Mouse (Mus musculus) lung, embryonic 14.5 days (tissue): ENCODE measurements around the gene Agbl4. TPM values are rescaled to one million over a fixed set of nuclear protein-coding genes. Genes with fewer than 3 reads are reported as not detected.
A peak's percentile ranks its signal among the peaks of the same experiment; 100 is the strongest.

Experiments used
- ATAC-seq: fragments of 200-750 bp; cut with Nextera tagmentation; 2 replicates; pipeline ENCODE4 v1.8.0; 2017; ENCODE audit warnings: mild to moderate bottlenecking, moderate TSS enrichment, moderate library complexity; ENCODE audit not compliant: insufficient read depth
- DNase-seq: peaks from one replicate; pipeline ENCODE4 v3.0.0-alpha.2; 2015
- H3K27ac ChIP-seq: fragments of 300-500 bp; sonication (generic); 2 replicates; pipeline ENCODE4 v1.5.1; 2014; ENCODE audit warnings: low read depth, mild to moderate bottlenecking, moderate library complexity
- H3K27me3 ChIP-seq: fragments of 300-500 bp; sonication (generic); 2 replicates; pipeline ENCODE4 v1.6.1; 2014; ENCODE audit warnings: low read length, control low read depth; ENCODE audit not compliant: insufficient read depth
- H3K36me3 ChIP-seq: fragments of 300-500 bp; sonication (generic); 2 replicates; pipeline ENCODE4 v1.6.1; 2014; ENCODE audit warnings: control low read depth; ENCODE audit not compliant: insufficient read depth
- H3K4me1 ChIP-seq: fragments of 300-500 bp; sonication (generic); 2 replicates; pipeline ENCODE4 v1.6.1; 2014; ENCODE audit warnings: antibody characterized with exemption, control low read depth; ENCODE audit not compliant: insufficient read depth
- H3K4me2 ChIP-seq: fragments of 300-500 bp; sonication (generic); 2 replicates; pipeline ENCODE4 v1.6.1; 2014; ENCODE audit warnings: mild to moderate bottlenecking
- H3K4me3 ChIP-seq: fragments of 300-500 bp; sonication (generic); 2 replicates; pipeline ENCODE4 v1.5.1; 2014; ENCODE audit warnings: low read depth, low read length
- H3K9ac ChIP-seq: fragments of 300-500 bp; sonication (generic); 2 replicates; pipeline ENCODE4 v1.6.1; 2014
- H3K9me3 ChIP-seq: fragments of 300-500 bp; sonication (generic); 2 replicates; pipeline ENCODE4 v1.6.1; 2016; ENCODE audit warnings: low read depth, low read length, control low read depth
- CTCF ChIP-seq: IDR thresholded peaks from 2 replicates; pipeline ENCODE4 v1.5.1; 2016; ENCODE audit warnings: antibody characterized with exemption, low read depth
- WGBS: fragments of 180-500 bp; shearing (Covaris S2); extraction: QIAGEN DNeasy Blood & Tissue Kit; methylation state at CpG from one replicate; pipeline ENCODE4 v1.1.7; 2014; 5-methylcytosine and 5-hydroxymethylcytosine counted together
- polyA plus RNA-seq: library from polyadenylated mRNA; unstranded; fragments of >200 nt; fragmentation: Nextera tagmentation; extraction: Ambion mirVana; gene quantifications from 2 replicates; pipeline ENCODE4 v1.2.1, GENCODE M21; 2014

Agbl4 gene
- polyA plus RNA-seq, 1 experiment from 2014 or later = 0.34 TPM

- Histone ChIP-seq H3K9me3 (no peaks in the 10 kb centered on the region), H3K4me3 (no peak overlapping the region), H3K9ac (no peak overlapping the region), H3K4me1 (no peaks in the 10 kb centered on the region), H3K27me3 (no peaks in the 10 kb centered on the region), H3K4me2 (no peak overlapping the region), H3K27ac (no peak overlapping the region), H3K36me3 (no peaks in the 10 kb centered on the region)
- ATAC-seq (no peak), DNase-seq (no peak)
- WGBS = 49% methylated on average over 5 of the region's 5 CpGs
- TF ChIP-seq CTCF = no peak
Measured at GRCm38 (mm10) chr4:111502965-111503727, 1105.7 kb downstream of the Agbl4 start.

- Histone ChIP-seq H3K4me2 (no peak overlapping the region), H3K9me3 (no peaks in the 10 kb centered on the region), H3K4me1 (no peaks in the 10 kb centered on the region), H3K9ac (no peak overlapping the region), H3K27ac (no peak overlapping the region), H3K36me3 (no peaks in the 10 kb centered on the region), H3K27me3 (no peaks in the 10 kb centered on the region), H3K4me3 (no peak overlapping the region)
- ATAC-seq = no peak
- no peak for TF ChIP-seq CTCF
- DNase-seq = no peak
- 76% methylated on average over 2 of the region's 2 CpGs for whole genome bisulfite sequencing
Measured at GRCm38 (mm10) chr4:111504952-111505351, 1107.5 kb downstream of the Agbl4 start.

- Histone ChIP-seq H3K27me3 (no peaks in the 10 kb centered on the region), H3K36me3 (no peaks in the 10 kb centered on the region), H3K9me3 (no peaks in the 10 kb centered on the region), H3K4me1 (no peaks in the 10 kb centered on the region), H3K27ac (no peak overlapping the region), H3K4me2 (no peak overlapping the region), H3K4me3 (no peak overlapping the region), H3K9ac (no peak overlapping the region)
- peak; percentile 46 for TF ChIP-seq CTCF
- peak; percentile 26 for DNase-seq
- no peak for ATAC-seq
- WGBS = 6% methylated on average over 2 of the region's 2 CpGs
Measured at GRCm38 (mm10) chr4:111510129-111510528, 1112.7 kb downstream of the Agbl4 start.

- no peak overlapping the region for H3K4me2 ChIP-seq
- H3K9me3 ChIP-seq = no peaks in the 10 kb centered on the region
- no peaks in the 10 kb centered on the region for H3K36me3 ChIP-seq
- DNase-seq = no peak
- no peaks in the 10 kb centered on the region for H3K27me3 ChIP-seq
- no peak overlapping the region for H3K4me3 ChIP-seq
- no peak for TF ChIP-seq CTCF
- 21% methylated on average over 3 of the region's 3 CpGs for WGBS
- H3K9ac ChIP-seq = no peak overlapping the region
- no peak for ATAC-seq
- no peaks in the 10 kb centered on the region for H3K4me1 ChIP-seq
- no peak overlapping the region for H3K27ac ChIP-seq
Measured at GRCm38 (mm10) chr4:111513921-111514320, 1116.5 kb downstream of the Agbl4 start.

GRCm38 (mm10) chr4:111516136-111516535 lies 1118.7 kb downstream of the Agbl4 start:
- WGBS = 85% methylated on average over 2 of the region's 2 CpGs
- Histone ChIP-seq H3K4me3 (no peak overlapping the region), H3K36me3 (no peaks in the 10 kb centered on the region), H3K4me1 (no peaks in the 10 kb centered on the region), H3K9me3 (no peaks in the 10 kb centered on the region), H3K4me2 (no peak overlapping the region), H3K27ac (no peak overlapping the region), H3K9ac (no peak overlapping the region), H3K27me3 (no peaks in the 10 kb centered on the region)
- no peak for DNase-seq
- no peak for TF ChIP-seq CTCF
- ATAC-seq = no peak

GRCm38 (mm10) chr4:111517063-111517792 lies 1119.8 kb downstream of the Agbl4 start:
- H3K27me3 ChIP-seq = no peaks in the 10 kb centered on the region
- no peak overlapping the region for H3K4me3 ChIP-seq
- WGBS = 23% methylated on average over 4 of the region's 4 CpGs
- DNase-seq = no peak
- H3K4me1 ChIP-seq = no peaks in the 10 kb centered on the region
- no peak overlapping the region for H3K9ac ChIP-seq
- H3K4me2 ChIP-seq = no peak overlapping the region
- no peak for TF ChIP-seq CTCF
- no peaks in the 10 kb centered on the region for H3K36me3 ChIP-seq
- no peak for ATAC-seq
- H3K27ac ChIP-seq = no peak overlapping the region
- H3K9me3 ChIP-seq = no peaks in the 10 kb centered on the region

- 87% methylated on average over 4 of the region's 4 CpGs for WGBS
- H3K4me1 ChIP-seq = no peaks in the 10 kb centered on the region
- H3K4me3 ChIP-seq = no peak overlapping the region
- no peak overlapping the region for H3K27ac ChIP-seq
- no peaks in the 10 kb centered on the region for H3K27me3 ChIP-seq
- H3K9me3 ChIP-seq = no peaks in the 10 kb centered on the region
- ATAC-seq = no peak
- no peak overlapping the region for H3K9ac ChIP-seq
- TF ChIP-seq CTCF = no peak
- DNase-seq = no peak
- H3K36me3 ChIP-seq = no peaks in the 10 kb centered on the region
- H3K4me2 ChIP-seq = no peak overlapping the region
Measured at GRCm38 (mm10) chr4:111518191-111518590, 1120.7 kb downstream of the Agbl4 start.
